Mouse (Mus musculus): ENCODE results near the gene Vmn2r94.

The Vmn2r94 gene

DNA sequence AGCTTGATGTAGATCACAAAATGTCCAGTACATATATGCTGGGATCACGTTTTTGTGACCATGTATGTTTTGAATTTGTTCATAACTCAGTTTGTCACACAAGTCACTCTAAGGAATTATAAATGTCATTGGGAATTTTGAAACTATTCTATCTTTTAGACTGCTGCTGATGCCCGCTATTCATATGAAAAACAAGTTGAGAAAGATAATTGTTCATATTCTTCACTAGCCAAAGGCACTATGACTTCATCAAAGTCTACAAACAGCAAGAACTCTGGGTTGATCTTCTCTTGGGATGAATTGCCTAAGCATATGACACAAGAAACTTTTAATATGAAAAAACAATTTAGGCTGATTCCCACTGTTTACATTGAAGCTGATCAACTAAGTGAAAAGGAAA is at the start of gene Vmn2r94:
Gene Vmn2r94 (minus strand): TSS at position 101 of the 400 bp plus-strand sequence.
- DNase-seq (ENCODE audit: low spot score): no peak

DNA sequence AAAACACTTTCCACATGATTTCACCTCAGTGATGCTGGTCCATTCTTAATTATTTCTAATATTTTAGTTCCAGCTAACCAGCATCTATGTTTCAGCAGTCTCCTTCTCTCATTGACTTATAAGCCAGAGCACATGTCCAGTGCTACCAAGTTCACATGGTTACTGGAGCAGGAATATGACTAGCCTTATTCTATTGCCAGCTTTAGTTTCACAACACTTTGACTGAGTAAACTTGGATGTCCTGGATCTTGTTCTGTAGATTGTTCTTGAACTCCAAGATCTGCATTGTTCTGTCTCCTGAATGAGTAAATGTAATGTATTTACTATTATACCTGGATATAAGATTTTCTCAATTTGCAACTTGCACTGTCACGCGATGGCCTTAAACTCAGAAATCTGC is 45.5 kb upstream of the Vmn2r94 start:
- no peak for DNase-seq (ENCODE audit: low spot score)

DNA sequence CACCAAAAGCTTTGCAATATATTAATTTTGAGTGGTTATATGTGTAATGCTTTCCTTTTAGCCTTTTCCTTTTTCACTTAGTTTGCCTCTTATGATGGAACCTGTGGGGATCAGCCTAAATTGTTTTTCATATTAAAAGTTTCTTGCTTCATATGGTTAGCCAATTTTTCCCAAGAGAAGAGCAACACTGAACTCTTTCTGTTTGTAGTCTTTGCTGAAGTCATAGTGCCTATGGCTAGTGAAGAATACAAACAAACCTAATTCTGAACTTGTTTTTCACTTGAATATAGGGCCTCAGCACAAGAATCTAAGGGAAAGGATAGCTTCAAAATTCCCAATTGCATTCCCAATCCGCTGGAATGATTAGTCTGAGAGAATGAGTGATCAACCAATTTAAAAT is 20.2 kb upstream of the Vmn2r94 start, which contains the start of gene Vmn2r93:
Gene Vmn2r93 (plus strand): TSS at position 301 of the 400 bp plus-strand sequence.
- DNase-seq (ENCODE audit: low spot score): no peak

DNA sequence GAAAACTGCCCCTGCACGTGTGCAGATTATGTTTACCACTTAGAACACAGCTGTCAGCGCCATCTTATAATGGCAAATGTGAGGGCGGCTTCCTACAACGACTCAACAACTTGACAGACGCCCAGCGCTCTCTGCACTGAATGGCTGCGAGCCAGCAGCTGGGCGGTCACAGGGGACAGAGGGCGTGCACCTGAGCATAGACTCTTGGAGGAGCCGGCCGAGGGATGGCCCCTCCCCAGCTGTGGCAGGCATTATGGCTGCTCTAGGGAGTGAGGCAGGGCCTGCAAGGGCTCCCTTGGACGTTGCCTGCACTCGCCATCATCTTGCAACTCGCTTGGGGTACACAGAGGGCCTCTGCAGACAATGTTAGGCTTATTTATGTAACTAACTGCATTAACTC is 40.6 kb downstream of the Vmn2r94 start:
- DNase-seq (ENCODE audit: low spot score): no peak

DNA sequence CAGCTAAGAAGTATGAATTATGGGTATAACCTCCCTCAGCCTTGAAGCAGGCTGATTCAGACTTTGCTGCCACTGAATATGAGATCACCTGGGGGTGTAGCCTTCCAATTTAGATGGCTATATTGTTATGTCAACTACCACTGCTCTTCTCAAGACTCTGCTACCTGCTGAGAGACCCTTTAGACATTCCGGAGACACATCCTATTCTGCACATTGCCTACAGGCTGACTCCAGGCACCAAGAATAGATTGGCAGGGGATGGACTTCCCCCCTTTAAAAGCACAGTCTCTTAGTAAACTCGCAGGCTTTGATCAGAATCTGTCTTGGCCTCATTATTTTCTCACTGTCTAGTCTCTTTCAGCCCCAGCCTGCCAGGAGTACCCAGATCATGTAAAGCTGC is 45.6 kb downstream of the Vmn2r94 start:
- DNase-seq (ENCODE audit: low spot score): no peak

DNA sequence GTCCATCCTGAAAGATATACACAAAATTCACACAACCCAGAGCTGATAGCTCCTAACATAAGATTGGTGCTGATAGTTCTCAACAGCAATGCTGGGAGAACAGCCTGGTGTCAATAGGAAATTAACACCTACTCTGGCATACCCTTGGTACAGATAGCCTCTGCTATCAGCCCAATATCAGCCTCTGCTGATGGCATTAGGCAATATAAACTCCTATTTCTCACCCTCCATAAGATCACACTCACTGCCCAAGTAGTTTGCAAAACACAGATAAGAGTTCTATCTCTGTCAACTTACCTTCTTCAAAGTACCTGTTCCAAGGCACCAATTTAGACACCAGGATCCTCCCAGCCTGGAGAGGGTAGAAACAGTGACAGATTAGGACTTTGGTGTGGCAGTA is 56.3 kb downstream of the Vmn2r94 start:
- DNase-seq (ENCODE audit: low spot score): no peak
